Mouse (Mus musculus): ENCODE results near the gene Bcar3. TPM values are rescaled to one million over a fixed set of nuclear protein-coding genes. Genes with fewer than 3 reads are reported as not detected.

The Bcar3 gene
- polyA plus RNA-seq, 1 experiment from 2014 or later = 16.9 TPM

- Histone ChIP-seq H3K9ac (ENCODE audit: low read length) (no peak overlapping the region), H3K36me3 (ENCODE audit: control insufficient read depth, insufficient read depth, low read length) (no peaks in the 10 kb centered on the region), H3K9me3 (ENCODE audit: control insufficient read depth, low read length) (no peaks in the 10 kb centered on the region), H3K27me3 (ENCODE audit: control insufficient read depth, insufficient read depth, low read depth, low read length) (no peaks in the 10 kb centered on the region), H3K4me2 (ENCODE audit: low read depth, low read length) (no peak overlapping the region), H3K4me1 (replicated peaks; ENCODE audit: control insufficient read depth, insufficient read depth, low read length) (peaks cover 3% of the 10 kb centered on the region; the same call in 1 of the 2 replicates), H3K4me3 (ENCODE audit: low read length) (no peak overlapping the region), H3K27ac (ENCODE audit: low read length) (no peak overlapping the region)
- ATAC-seq (ENCODE audit: low read depth) = no peak
- 64% methylated on average over 9 of the region's 9 CpGs for WGBS
Observed at GRCm38 (mm10) chr3:122343437-122343853, 49.5 kb downstream of the Bcar3 start.

GRCm38 (mm10) chr3:122344350-122344749, 50.4 kb downstream of the Bcar3 start:
- Histone ChIP-seq H3K9ac (ENCODE audit: low read length) (no peak overlapping the region), H3K4me1 (replicated peaks; ENCODE audit: control insufficient read depth, insufficient read depth, low read length) (peaks cover 3% of the 10 kb centered on the region; the same call in 1 of the 2 replicates), H3K4me3 (ENCODE audit: low read length) (no peak overlapping the region), H3K27me3 (ENCODE audit: control insufficient read depth, insufficient read depth, low read depth, low read length) (no peaks in the 10 kb centered on the region), H3K27ac (ENCODE audit: low read length) (no peak overlapping the region), H3K36me3 (ENCODE audit: control insufficient read depth, insufficient read depth, low read length) (no peaks in the 10 kb centered on the region), H3K9me3 (ENCODE audit: control insufficient read depth, low read length) (no peaks in the 10 kb centered on the region), H3K4me2 (ENCODE audit: low read depth, low read length) (no peak overlapping the region)
- ATAC-seq (ENCODE audit: low read depth) = no peak
- 57% methylated on average over 5 of the region's 5 CpGs for WGBS

GRCm38 (mm10) chr3:122345977-122346472, 52.1 kb downstream of the Bcar3 start:
- Histone ChIP-seq H3K36me3 (ENCODE audit: control insufficient read depth, insufficient read depth, low read length) (no peaks in the 10 kb centered on the region), H3K27ac (ENCODE audit: low read length) (no peak overlapping the region), H3K9me3 (ENCODE audit: control insufficient read depth, low read length) (no peaks in the 10 kb centered on the region), H3K27me3 (ENCODE audit: control insufficient read depth, insufficient read depth, low read depth, low read length) (no peaks in the 10 kb centered on the region), H3K4me2 (ENCODE audit: low read depth, low read length) (no peak overlapping the region), H3K4me3 (ENCODE audit: low read length) (no peak overlapping the region), H3K9ac (ENCODE audit: low read length) (no peak overlapping the region), H3K4me1 (replicated peaks; ENCODE audit: control insufficient read depth, insufficient read depth, low read length) (peaks cover 3% of the 10 kb centered on the region; the same call in 1 of the 2 replicates)
- ATAC-seq (ENCODE audit: low read depth) = no peak
- WGBS = 81% methylated on average over 1 of the region's 1 CpGs

- Histone ChIP-seq H3K36me3 (ENCODE audit: control insufficient read depth, insufficient read depth, low read length) (no peaks in the 10 kb centered on the region), H3K4me1 (replicated peaks; ENCODE audit: control insufficient read depth, insufficient read depth, low read length) (peaks cover 3% of the 10 kb centered on the region; the same call in 1 of the 2 replicates), H3K4me2 (ENCODE audit: low read depth, low read length) (no peak overlapping the region), H3K4me3 (ENCODE audit: low read length) (no peak overlapping the region), H3K27ac (ENCODE audit: low read length) (no peak overlapping the region), H3K9ac (ENCODE audit: low read length) (no peak overlapping the region), H3K27me3 (ENCODE audit: control insufficient read depth, insufficient read depth, low read depth, low read length) (no peaks in the 10 kb centered on the region), H3K9me3 (ENCODE audit: control insufficient read depth, low read length) (no peaks in the 10 kb centered on the region)
- WGBS = 94% methylated on average over 2 of the region's 2 CpGs
- ATAC-seq (ENCODE audit: low read depth) = no peak
Observed at GRCm38 (mm10) chr3:122346600-122346999, 52.7 kb downstream of the Bcar3 start.

GRCm38 (mm10) chr3:122348677-122349076, 54.7 kb downstream of the Bcar3 start:
- Histone ChIP-seq H3K27ac (ENCODE audit: low read length) (no peak overlapping the region), H3K4me1 (replicated peaks; ENCODE audit: control insufficient read depth, insufficient read depth, low read length) (peaks cover 3% of the 10 kb centered on the region; the same call in 1 of the 2 replicates), H3K4me3 (ENCODE audit: low read length) (no peak overlapping the region), H3K27me3 (ENCODE audit: control insufficient read depth, insufficient read depth, low read depth, low read length) (no peaks in the 10 kb centered on the region), H3K36me3 (ENCODE audit: control insufficient read depth, insufficient read depth, low read length) (no peaks in the 10 kb centered on the region), H3K4me2 (ENCODE audit: low read depth, low read length) (no peak overlapping the region), H3K9ac (ENCODE audit: low read length) (no peak overlapping the region), H3K9me3 (ENCODE audit: control insufficient read depth, low read length) (no peaks in the 10 kb centered on the region)
- WGBS = 72% methylated on average over 5 of the region's 5 CpGs
- no peak for ATAC-seq (ENCODE audit: low read depth)

GRCm38 (mm10) chr3:122352801-122353200, 58.9 kb downstream of the Bcar3 start:
- no peaks in the 10 kb centered on the region for H3K9me3 ChIP-seq (ENCODE audit: control insufficient read depth, low read length)
- no peaks in the 10 kb centered on the region for H3K4me1 ChIP-seq (replicated peaks; ENCODE audit: control insufficient read depth, insufficient read depth, low read length)
- no peak overlapping the region for H3K4me2 ChIP-seq (ENCODE audit: low read depth, low read length)
- no peaks in the 10 kb centered on the region for H3K36me3 ChIP-seq (ENCODE audit: control insufficient read depth, insufficient read depth, low read length)
- WGBS = 73% methylated on average over 3 of the region's 3 CpGs
- H3K4me3 ChIP-seq (ENCODE audit: low read length) = no peak overlapping the region
- H3K27me3 ChIP-seq (ENCODE audit: control insufficient read depth, insufficient read depth, low read depth, low read length) = no peaks in the 10 kb centered on the region
- H3K9ac ChIP-seq (ENCODE audit: low read length) = no peak overlapping the region
- H3K27ac ChIP-seq (ENCODE audit: low read length) = no peak overlapping the region
- ATAC-seq (ENCODE audit: low read depth) = no peak

- H3K27me3 ChIP-seq (ENCODE audit: control insufficient read depth, insufficient read depth, low read depth, low read length) = no peaks in the 10 kb centered on the region
- H3K9me3 ChIP-seq (ENCODE audit: control insufficient read depth, low read length) = no peaks in the 10 kb centered on the region
- H3K4me3 ChIP-seq (ENCODE audit: low read length) = no peak overlapping the region
- ATAC-seq (ENCODE audit: low read depth) = no peak
- H3K4me1 ChIP-seq (replicated peaks; ENCODE audit: control insufficient read depth, insufficient read depth, low read length) = peaks cover 5% of the 10 kb centered on the region
- WGBS = 78% methylated on average over 7 of the region's 7 CpGs
- no peak overlapping the region for H3K27ac ChIP-seq (ENCODE audit: low read length)
- H3K4me2 ChIP-seq (ENCODE audit: low read depth, low read length) = no peak overlapping the region
- no peaks in the 10 kb centered on the region for H3K36me3 ChIP-seq (ENCODE audit: control insufficient read depth, insufficient read depth, low read length)
- no peak overlapping the region for H3K9ac ChIP-seq (ENCODE audit: low read length)
Observed at GRCm38 (mm10) chr3:122359426-122359825, 65.5 kb downstream of the Bcar3 start.

GRCm38 (mm10) chr3:122359954-122360353, 66.0 kb downstream of the Bcar3 start:
- Histone ChIP-seq H3K27ac (ENCODE audit: low read length) (no peak overlapping the region), H3K9ac (ENCODE audit: low read length) (no peak overlapping the region), H3K27me3 (ENCODE audit: control insufficient read depth, insufficient read depth, low read depth, low read length) (no peaks in the 10 kb centered on the region), H3K4me3 (ENCODE audit: low read length) (no peak overlapping the region), H3K9me3 (ENCODE audit: control insufficient read depth, low read length) (no peaks in the 10 kb centered on the region), H3K4me2 (ENCODE audit: low read depth, low read length) (no peak overlapping the region), H3K4me1 (replicated peaks; ENCODE audit: control insufficient read depth, insufficient read depth, low read length) (peaks cover 7% of the 10 kb centered on the region), H3K36me3 (ENCODE audit: control insufficient read depth, insufficient read depth, low read length) (no peaks in the 10 kb centered on the region)
- no peak for ATAC-seq (ENCODE audit: low read depth)
- WGBS = 93% methylated on average over 9 of the region's 9 CpGs

GRCm38 (mm10) chr3:122360721-122361138, 66.8 kb downstream of the Bcar3 start:
- no peak overlapping the region for H3K4me2 ChIP-seq (ENCODE audit: low read depth, low read length)
- no peak overlapping the region for H3K9ac ChIP-seq (ENCODE audit: low read length)
- H3K4me3 ChIP-seq (ENCODE audit: low read length) = no peak overlapping the region
- H3K9me3 ChIP-seq (ENCODE audit: control insufficient read depth, low read length) = no peaks in the 10 kb centered on the region
- ATAC-seq (ENCODE audit: low read depth) = 0 out of 2 replicates have a peak, but pooled peaks have one; percentile 29
- H3K4me1 ChIP-seq (replicated peaks; ENCODE audit: control insufficient read depth, insufficient read depth, low read length) = peaks cover 11% of the 10 kb centered on the region
- H3K27me3 ChIP-seq (ENCODE audit: control insufficient read depth, insufficient read depth, low read depth, low read length) = no peaks in the 10 kb centered on the region
- H3K36me3 ChIP-seq (ENCODE audit: control insufficient read depth, insufficient read depth, low read length) = no peaks in the 10 kb centered on the region
- 47% methylated on average over 5 of the region's 5 CpGs for WGBS
- H3K27ac ChIP-seq (ENCODE audit: low read length) = no peak overlapping the region

GRCm38 (mm10) chr3:122362719-122363118, 68.8 kb downstream of the Bcar3 start:
- no peaks in the 10 kb centered on the region for H3K36me3 ChIP-seq (ENCODE audit: control insufficient read depth, insufficient read depth, low read length)
- H3K4me1 ChIP-seq (replicated peaks; ENCODE audit: control insufficient read depth, insufficient read depth, low read length) = peaks cover 11% of the 10 kb centered on the region
- no peak overlapping the region for H3K9ac ChIP-seq (ENCODE audit: low read length)
- H3K4me3 ChIP-seq (ENCODE audit: low read length) = no peak overlapping the region
- no peaks in the 10 kb centered on the region for H3K27me3 ChIP-seq (ENCODE audit: control insufficient read depth, insufficient read depth, low read depth, low read length)
- no peak overlapping the region for H3K4me2 ChIP-seq (ENCODE audit: low read depth, low read length)
- no peak overlapping the region for H3K27ac ChIP-seq (ENCODE audit: low read length)
- ATAC-seq (ENCODE audit: low read depth) = peak; percentile 32; the same call in 1 of the 2 replicates
- no peaks in the 10 kb centered on the region for H3K9me3 ChIP-seq (ENCODE audit: control insufficient read depth, low read length)
- WGBS = 27% methylated on average over 2 of the region's 2 CpGs
